Mouse (Mus musculus) R1 (cell line): ENCODE measurements around the gene Vma21-ps.
"Not testable (repeated sequence)": the region's sequence is repeated elsewhere in the genome, so short reads cannot be mapped to it uniquely, and the experiment has no call there.

Experiments used
- DNase-seq: peaks from one replicate; pipeline ENCODE4 v3.0.0-alpha.2; 2018; ENCODE audit warnings: low read depth, low spot score

Gene Vma21-ps

DNA sequence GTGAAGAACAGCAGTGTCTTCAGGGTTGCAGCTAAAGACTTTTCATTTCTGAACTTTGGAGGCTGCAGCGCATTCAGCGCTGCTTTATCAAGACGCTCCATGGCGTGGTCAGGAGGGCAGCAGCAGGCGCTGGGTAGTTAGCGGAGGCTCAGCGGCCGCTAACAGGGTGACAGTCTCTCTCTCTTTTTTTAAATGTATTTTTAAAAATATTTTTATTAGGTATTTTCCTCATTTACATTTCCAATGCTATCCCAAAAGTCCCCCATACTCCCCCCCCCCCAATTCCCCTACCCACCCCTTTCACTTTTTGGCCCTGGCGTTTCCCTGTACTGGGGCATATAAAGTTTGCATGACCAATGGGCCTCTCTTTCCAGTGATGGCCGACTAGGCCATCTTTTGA is at the start of gene Vma21-ps:
Vma21-ps (minus strand) TSS at position 101 of the 400 bp plus-strand sequence.
- not testable (repeated sequence) for DNase-seq

DNA sequence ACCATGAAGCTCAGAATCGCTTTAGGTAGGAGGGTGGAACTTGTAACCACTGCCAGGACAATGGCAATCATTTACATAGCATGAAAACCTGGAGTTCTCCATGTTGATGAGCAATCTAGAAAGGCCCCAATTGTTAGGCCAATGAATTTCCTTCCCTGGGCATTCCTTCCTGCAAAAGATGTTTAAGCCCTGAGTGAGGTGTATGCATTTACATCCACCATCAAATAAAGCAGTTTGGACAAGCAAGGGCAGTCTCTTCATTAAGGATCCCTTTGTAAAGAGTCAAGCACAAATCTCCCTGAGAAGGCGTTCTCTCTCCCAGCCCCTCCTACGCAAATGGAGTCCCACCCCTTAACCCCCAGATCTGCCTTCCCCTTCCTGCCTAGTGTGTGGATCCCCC is 46.0 kb upstream of the Vma21-ps start:
- peak; percentile 83 for DNase-seq

DNA sequence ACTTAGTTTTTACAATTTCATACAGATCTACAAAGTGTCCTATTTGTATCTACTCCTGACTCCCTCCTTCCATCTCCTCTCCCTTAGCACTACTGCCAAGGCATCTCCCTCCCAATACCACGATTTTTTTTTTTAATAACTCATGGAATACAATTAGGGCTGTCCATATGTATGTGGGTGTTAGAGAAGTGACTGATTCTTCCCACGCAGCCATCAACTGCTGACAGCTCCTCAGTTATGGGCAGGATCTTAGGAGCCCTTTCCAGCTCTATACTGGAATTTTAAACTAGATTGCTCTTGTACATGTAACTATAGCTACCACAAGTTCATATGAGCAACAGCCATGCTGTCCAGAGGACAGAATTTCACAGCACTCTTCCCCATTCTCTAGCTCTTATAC is 33.6 kb upstream of the Vma21-ps start:
- no peak for DNase-seq

DNA sequence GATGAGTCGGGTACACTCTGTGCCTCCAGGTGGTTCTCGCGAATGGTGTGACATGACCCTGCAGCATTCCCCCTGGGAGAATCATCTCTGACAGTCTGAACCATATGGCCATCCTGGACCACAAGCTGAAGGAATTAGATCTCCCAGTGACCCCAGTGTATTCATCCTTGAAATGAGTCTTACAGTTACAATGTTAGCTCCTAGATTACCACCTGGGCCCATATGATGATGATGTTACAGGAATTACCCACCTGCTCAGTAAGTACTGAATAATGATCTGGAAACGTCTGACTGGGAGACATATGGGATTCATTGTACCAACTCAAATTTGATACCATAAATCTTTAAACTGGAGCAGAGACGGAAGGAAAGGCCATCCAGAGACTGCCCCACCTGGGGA is 29.4 kb upstream of the Vma21-ps start:
- DNase-seq: no peak

DNA sequence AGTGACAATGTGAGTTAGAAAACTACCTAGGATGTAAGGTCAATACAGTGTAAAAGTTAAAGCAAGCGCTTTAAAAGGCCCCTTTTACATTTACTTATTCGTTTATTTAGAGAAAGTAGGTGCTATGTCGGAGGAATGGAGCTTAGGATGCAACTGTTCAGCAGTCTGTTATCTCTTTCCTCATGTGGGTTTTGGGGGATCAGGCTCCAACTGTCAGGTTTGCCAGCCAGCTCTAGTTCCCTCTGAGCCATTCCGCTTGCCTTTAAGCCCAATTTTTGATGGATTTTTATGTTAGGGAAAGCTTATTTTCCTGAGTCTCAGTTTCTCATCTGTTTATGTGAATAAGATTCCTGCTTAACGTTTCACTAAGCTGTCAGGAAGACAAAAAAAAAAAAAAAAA is 22.3 kb upstream of the Vma21-ps start:
- DNase-seq: no peak

DNA sequence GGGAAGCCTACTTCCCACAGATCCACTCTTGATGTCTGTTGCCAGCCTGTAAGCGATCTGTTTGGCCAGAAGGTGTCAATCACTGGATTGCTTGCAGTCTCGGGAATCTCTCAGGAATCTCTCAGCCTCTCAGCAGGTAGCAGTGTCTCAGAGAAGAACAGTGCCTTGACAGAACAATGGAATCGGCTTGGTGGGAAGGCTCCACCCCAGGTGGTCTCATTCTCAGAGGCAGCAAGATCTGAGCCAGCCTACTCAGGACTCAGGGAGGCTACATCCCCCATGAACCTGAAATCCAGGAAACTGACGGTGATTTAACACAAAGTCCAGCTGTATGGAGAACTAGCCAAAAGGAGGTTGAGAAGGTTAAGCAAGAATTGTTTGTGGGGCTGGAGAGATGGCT is 20.5 kb upstream of the Vma21-ps start:
- peak; percentile 95 for DNase-seq

DNA sequence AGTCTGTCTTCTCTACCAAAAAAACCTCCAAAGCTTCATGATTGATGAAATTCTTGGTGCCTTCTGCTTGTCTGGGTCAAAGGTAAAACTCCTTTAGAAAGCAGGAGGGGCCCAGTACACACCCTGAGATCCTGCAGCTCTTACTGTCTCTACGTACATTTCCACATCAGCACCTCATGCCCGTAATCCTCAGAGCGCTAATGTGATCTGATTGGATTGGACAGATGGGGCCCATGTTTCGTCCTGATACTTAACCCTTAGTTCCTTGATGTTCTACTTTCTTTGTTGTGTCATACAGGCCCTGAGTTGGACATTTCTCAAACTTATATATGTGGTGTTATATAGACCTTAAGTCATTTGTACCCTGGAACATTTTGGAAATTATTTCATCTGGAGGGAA is 9.6 kb downstream of the Vma21-ps start:
- DNase-seq: no peak

DNA sequence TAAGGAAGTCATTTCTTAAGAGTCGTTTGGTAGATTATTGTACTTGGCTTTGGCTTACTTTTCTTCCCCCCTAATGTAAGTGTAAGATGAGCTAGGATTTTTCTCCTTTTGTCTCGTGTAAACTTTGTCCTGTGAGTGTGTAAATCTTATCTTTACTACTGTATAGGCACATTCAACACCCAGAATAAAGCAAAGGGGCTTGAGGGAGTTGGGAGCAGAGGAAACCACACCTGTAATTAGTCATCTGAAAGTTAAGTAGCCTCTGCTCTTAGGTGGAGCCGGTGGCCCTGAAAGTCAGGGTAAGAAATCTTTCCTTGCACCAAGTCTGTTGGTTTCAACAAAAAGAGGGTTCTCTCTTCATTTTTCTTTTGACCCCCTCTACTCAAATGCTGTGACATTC is 23.6 kb downstream of the Vma21-ps start:
- no peak for DNase-seq

DNA sequence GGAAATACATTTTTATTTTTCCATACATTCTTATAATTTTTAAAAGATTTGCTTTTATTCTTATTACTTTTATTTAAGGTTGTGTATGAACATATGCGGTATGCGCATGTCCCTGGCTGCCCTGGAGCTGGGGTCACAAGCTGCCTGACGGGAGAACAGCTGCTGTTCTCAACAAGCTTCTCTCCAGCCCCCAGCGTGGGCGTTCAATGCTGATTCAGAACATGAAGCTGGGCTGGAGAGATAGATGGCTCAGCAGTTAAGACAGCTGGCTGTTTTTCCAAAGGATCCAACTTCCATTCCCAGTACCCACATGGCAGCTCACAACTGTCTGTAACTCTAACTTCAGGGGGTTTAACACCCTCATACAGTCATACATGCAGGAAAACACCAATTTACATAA is 35.7 kb downstream of the Vma21-ps start:
- DNase-seq: no peak

DNA sequence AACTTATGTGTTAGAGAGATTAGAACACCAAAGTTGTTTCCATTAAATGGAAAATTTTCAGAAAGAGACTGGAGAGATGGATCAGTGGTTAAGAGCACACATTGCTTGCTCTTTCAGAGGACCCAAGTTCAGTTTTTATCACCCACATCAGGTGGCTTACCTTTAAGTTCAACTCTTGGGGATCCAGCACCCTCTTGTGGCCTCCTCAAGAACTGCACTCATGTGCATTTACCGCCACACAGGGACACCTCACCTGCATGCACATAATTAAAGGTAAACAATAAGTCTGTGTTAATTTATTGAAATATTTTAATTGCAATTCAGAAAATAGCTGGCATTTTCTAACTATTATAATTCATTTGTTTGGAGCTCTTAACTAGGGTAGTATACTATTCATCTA is 37.3 kb downstream of the Vma21-ps start:
- DNase-seq: peak; percentile 74
